Mouse (Mus musculus): ENCODE measurements around the gene Foxd1.
A peak's percentile ranks its signal among the peaks of the same experiment; 100 is the strongest.

Foxd1 gene

GRCm38 (mm10) chr13:98389092-98389491, 35.0 kb downstream of the Foxd1 start:
- no peak for DNase-seq (ENCODE audit: low spot score in 2 of 2)

GRCm38 (mm10) chr13:98390363-98390762, 36.3 kb downstream of the Foxd1 start:
- DNase-seq (ENCODE audit: low spot score in 2 of 2): no peak

GRCm38 (mm10) chr13:98390771-98391634, 37.0 kb downstream of the Foxd1 start:
- no peak for DNase-seq (ENCODE audit: low spot score in 2 of 2)

- no peak for DNase-seq (ENCODE audit: low spot score in 2 of 2)
Measured at GRCm38 (mm10) chr13:98391635-98391990, 37.6 kb downstream of the Foxd1 start.

- no peak for DNase-seq (ENCODE audit: low spot score in 2 of 2)
Measured at GRCm38 (mm10) chr13:98392031-98392430, 38.0 kb downstream of the Foxd1 start.

- peak in 1 of 2 experiments; percentile 4 for DNase-seq (ENCODE audit: low spot score in 2 of 2)
Measured at GRCm38 (mm10) chr13:98393356-98394070, 39.5 kb downstream of the Foxd1 start.
